Mouse (Mus musculus) ES-Bruce4 (cell line): Measurements from ENCODE around the gene Psmb10.

Experiments
- CTCF ChIP-seq: IDR thresholded peaks from one replicate; pipeline ENCODE4 v1.8.1; 2011; ENCODE audit warnings: low read depth, low read length
- EP300 ChIP-seq: IDR thresholded peaks from 2 replicates; pipeline ENCODE4 v1.6.1; 2011; ENCODE audit warnings: low read depth, low read length; ENCODE audit not compliant: insufficient read depth
- POLR2A ChIP-seq: IDR thresholded peaks from one replicate; pipeline ENCODE4 v1.8.1; 2011; ENCODE audit warnings: low read length; ENCODE audit not compliant: insufficient read depth

DNA sequence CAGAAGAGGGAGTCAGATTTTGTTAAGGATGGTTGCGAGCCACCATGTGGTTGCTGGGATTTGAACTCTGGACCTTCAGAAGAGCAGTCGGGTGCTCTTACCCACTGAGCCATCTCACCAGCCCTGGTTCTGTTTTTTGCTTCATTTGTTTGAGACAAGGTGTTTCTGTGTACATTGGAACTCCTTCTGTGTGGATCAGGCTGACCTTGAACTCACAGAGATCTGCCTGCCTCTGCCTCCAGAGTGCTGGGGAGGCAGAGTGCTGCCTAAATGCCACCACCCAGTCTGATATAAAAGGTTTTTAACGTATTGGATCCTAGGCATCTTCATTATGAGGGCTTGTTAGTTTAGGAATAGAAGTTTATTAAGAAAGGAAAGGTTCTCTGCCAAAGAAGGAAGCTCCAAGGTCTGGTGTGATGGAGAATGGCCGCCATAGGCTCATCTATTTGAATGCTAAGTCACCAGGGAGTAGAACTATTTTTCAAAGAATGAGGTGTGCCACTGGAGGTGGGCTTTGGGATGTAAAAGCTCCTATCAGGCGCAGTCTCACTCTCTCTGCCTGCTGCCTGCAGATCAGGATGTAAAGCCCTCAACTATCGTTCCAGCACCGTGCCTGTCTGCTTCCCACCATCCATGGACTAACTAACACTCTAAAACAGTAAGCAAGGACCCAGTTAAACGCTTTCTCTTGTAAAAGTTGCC lies 32.9 kb upstream of the Psmb10 start:
- TF ChIP-seq CTCF, result no peak
- no peak for TF ChIP-seq EP300
- no peak for TF ChIP-seq POLR2A
